Mouse (Mus musculus) midbrain, embryonic 14.5 days (tissue): ENCODE data around the gene 4933427D14Rik. TPM values are rescaled to one million over a fixed set of nuclear protein-coding genes. Genes with fewer than 3 reads are reported as not detected.
A peak's percentile ranks its signal among the peaks of the same experiment; 100 is the strongest.

Source experiments
- ATAC-seq: fragments of 200-750 bp; cut with Nextera tagmentation; 2 replicates; pipeline ENCODE4 v1.8.0; 2017; ENCODE audit warnings: moderate number of reproducible peaks, moderate library complexity; ENCODE audit not compliant: low FRiP score, low TSS enrichment
- DNase-seq: peaks from one replicate; pipeline ENCODE4 v3.0.0-alpha.2; 2015
- H3K27ac ChIP-seq: fragments of 300-500 bp; sonication (generic); replicated peaks from 2 replicates; pipeline ENCODE4 v1.5.1; 2014; ENCODE audit warnings: mild to moderate bottlenecking, low read depth, low read length, moderate library complexity
- H3K27me3 ChIP-seq: fragments of 300-500 bp; sonication (generic); 2 replicates; pipeline ENCODE4 v1.6.1; 2014; ENCODE audit warnings: low read length, control low read depth, mixed read lengths; ENCODE audit not compliant: control insufficient read depth, insufficient read depth
- H3K36me3 ChIP-seq: fragments of 300-500 bp; sonication (generic); 2 replicates; pipeline ENCODE4 v1.6.1; 2014; ENCODE audit warnings: low read length, control low read depth; ENCODE audit not compliant: control insufficient read depth, insufficient read depth
- H3K4me1 ChIP-seq: fragments of 300-500 bp; sonication (generic); 2 replicates; pipeline ENCODE4 v1.6.1; 2014; ENCODE audit warnings: mild to moderate bottlenecking, antibody characterized with exemption, low read length, control low read depth; ENCODE audit not compliant: control insufficient read depth, insufficient read depth
- H3K4me2 ChIP-seq: fragments of 300-500 bp; sonication (generic); 2 replicates; pipeline ENCODE4 v1.6.1; 2014; ENCODE audit warnings: mild to moderate bottlenecking, low read length, moderate library complexity
- H3K4me3 ChIP-seq: fragments of 300-500 bp; sonication (generic); replicated peaks from 2 replicates; pipeline ENCODE4 v1.5.1; 2014; ENCODE audit warnings: low read depth, low read length
- H3K9ac ChIP-seq: fragments of 300-500 bp; sonication (generic); replicated peaks from 2 replicates; pipeline ENCODE4 v1.6.1; 2014; ENCODE audit warnings: mild to moderate bottlenecking, low read length, moderate library complexity
- H3K9me3 ChIP-seq: fragments of 300-500 bp; sonication (generic); 2 replicates; pipeline ENCODE4 v1.6.1; 2016; ENCODE audit warnings: low read length, control low read depth, mixed read lengths; ENCODE audit not compliant: control insufficient read depth
- WGBS: fragments of 180-500 bp; shearing (Covaris S2); extraction: QIAGEN DNeasy Blood & Tissue Kit; methylation state at CpG from one replicate; pipeline ENCODE4 v1.1.7; 2014; 5-methylcytosine and 5-hydroxymethylcytosine counted together
- polyA plus RNA-seq: library from polyadenylated mRNA; unstranded; fragments of >200 nt; fragmentation: Nextera tagmentation; extraction: Ambion mirVana; gene quantifications from 2 replicates; pipeline ENCODE4 v1.2.1, GENCODE M21; 2014

4933427D14Rik gene
- polyA plus RNA-seq, 1 experiment from 2014 or later = 22.2 TPM

DNA sequence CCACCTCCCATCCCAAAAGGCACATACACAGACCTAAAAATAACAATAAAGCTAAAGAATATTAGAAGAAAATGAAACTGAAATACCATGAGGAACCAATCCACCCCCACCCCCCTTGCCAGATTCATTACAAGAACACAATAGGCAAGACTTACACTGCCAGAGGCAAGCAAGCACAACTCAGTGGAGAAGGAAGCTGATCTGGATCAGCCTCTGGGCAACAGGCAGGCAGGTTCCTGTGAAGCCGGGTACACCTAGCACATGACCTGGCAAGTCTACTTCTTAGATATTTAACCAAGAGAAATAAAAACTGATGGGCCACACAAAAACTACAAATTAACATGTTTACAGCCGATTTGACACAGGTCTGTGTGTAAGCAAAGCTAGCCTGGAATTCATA is 44.1 kb downstream of the 4933427D14Rik start:
- H3K27ac ChIP-seq = no peak overlapping the region
- no peak for DNase-seq
- H3K9me3 ChIP-seq = no peaks in the 10 kb centered on the region
- peaks cover 87% of the 10 kb centered on the region for H3K36me3 ChIP-seq
- H3K4me2 ChIP-seq = no peak overlapping the region
- 93% methylated on average over 2 of the region's 2 CpGs for WGBS
- ATAC-seq = no peak
- no peak overlapping the region for H3K4me3 ChIP-seq
- H3K4me1 ChIP-seq = no peaks in the 10 kb centered on the region
- H3K9ac ChIP-seq = no peak overlapping the region
- no peaks in the 10 kb centered on the region for H3K27me3 ChIP-seq

DNA sequence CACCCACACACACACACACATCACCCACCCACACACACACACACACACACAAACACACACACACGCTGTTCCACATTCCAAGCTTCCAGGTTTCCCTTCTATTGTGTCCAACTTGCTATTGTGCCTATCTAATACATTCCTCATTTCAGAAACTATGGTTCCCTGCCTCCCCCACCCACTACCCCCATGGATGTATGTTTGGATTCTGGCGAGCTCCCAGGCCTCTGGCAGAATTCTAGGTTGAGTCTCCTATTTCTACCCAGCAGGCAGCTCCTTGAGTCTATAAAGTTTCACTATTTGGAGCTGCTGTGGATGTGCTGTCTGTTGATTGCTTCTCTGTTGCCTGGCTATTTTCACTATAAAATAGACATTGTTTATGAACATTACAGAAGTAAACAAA is 50.6 kb downstream of the 4933427D14Rik start:
- Histone ChIP-seq H3K27ac (no peak overlapping the region), H3K4me2 (no peak overlapping the region), H3K27me3 (no peaks in the 10 kb centered on the region), H3K9me3 (no peaks in the 10 kb centered on the region), H3K36me3 (peaks cover 81% of the 10 kb centered on the region), H3K9ac (no peak overlapping the region), H3K4me1 (peaks cover 15% of the 10 kb centered on the region; the same call in 1 of the 2 replicates), H3K4me3 (no peak overlapping the region)
- ATAC-seq (no peak), DNase-seq (no peak)
- 67% methylated on average over 2 of the region's 2 CpGs for WGBS

DNA sequence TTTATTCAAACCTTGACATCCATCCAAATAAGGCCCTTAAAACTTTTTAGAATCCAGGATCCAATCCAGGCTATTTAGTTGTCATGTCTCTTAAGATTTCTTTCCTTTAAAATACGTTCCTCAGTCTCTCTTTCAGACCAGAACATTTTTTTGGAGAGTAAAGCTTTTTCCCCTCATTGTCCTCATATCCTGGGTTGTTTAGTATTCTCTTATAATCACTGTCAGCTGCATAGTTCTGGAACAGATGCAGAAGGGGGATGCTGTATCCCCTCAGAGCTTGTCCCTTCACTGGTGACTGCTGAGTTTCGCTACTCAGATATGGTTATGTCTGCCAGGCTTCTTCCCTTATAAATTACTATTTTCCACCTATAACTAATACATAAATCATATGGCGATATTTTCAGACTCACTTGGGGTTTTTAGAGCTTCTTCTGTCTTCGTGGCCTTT is 51.3 kb downstream of the 4933427D14Rik start:
- H3K27ac ChIP-seq = peak overlapping the region; percentile 72; the same call in 1 of the 2 replicates
- 82% methylated on average over 4 of the region's 4 CpGs for WGBS
- DNase-seq = no peak

DNA sequence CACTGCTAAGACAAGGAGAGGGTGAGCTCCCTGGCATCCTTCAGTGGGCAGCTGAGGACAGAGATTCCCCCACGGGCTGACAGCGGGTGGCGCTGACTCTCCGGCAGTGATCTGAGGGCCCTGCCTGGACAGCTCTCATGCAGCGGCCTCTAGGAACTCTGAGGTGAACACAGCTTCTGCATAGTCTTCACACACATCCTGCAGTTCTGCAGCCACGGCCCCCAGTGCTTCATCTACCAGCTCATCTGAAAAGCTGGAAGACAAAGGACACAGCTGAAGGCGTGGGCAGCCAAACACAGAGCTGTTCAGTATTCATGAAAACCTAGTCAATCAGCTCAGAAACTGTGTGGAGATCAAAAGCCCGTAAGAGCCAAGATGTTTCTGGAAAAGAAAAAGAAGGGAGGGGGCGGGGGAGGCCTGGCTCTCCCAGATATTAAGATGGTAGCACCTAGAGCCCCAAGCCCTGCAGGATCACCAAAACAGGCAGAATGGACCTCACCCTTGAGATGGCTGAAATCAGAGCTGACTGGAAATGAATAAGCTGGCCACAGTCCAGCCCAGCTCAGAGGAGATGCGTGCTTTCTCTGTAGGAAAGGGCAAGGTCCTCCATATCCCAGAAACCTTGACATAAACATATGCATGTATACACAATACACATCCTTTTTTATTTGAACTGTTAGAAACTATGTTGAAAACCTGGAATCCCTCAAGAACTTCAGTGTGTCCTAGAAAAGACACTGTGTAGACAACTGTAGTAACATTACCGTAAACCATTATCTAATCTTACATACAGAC is 51.9 kb downstream of the 4933427D14Rik start:
- H3K36me3 ChIP-seq = peaks cover 72% of the 10 kb centered on the region
- peaks cover 15% of the 10 kb centered on the region; the same call in 1 of the 2 replicates for H3K4me1 ChIP-seq
- no peak overlapping the region for H3K4me3 ChIP-seq
- peak; percentile 36 for DNase-seq
- H3K27ac ChIP-seq = peak overlapping the region; percentile 72
- H3K9me3 ChIP-seq = no peaks in the 10 kb centered on the region
- no peak for ATAC-seq
- no peak overlapping the region for H3K4me2 ChIP-seq
- H3K27me3 ChIP-seq = no peaks in the 10 kb centered on the region
- 57% methylated on average over 11 of the region's 11 CpGs for WGBS
- H3K9ac ChIP-seq = no peak overlapping the region

More for the DNA sequence above, 51.3 kb downstream of the 4933427D14Rik start:
- Histone ChIP-seq H3K4me2 (no peak overlapping the region), H3K27me3 (no peaks in the 10 kb centered on the region), H3K9ac (no peak overlapping the region), H3K4me3 (no peak overlapping the region), H3K4me1 (peaks cover 15% of the 10 kb centered on the region; the same call in 1 of the 2 replicates), H3K9me3 (no peaks in the 10 kb centered on the region), H3K36me3 (peaks cover 76% of the 10 kb centered on the region)
- no peak for ATAC-seq

DNA sequence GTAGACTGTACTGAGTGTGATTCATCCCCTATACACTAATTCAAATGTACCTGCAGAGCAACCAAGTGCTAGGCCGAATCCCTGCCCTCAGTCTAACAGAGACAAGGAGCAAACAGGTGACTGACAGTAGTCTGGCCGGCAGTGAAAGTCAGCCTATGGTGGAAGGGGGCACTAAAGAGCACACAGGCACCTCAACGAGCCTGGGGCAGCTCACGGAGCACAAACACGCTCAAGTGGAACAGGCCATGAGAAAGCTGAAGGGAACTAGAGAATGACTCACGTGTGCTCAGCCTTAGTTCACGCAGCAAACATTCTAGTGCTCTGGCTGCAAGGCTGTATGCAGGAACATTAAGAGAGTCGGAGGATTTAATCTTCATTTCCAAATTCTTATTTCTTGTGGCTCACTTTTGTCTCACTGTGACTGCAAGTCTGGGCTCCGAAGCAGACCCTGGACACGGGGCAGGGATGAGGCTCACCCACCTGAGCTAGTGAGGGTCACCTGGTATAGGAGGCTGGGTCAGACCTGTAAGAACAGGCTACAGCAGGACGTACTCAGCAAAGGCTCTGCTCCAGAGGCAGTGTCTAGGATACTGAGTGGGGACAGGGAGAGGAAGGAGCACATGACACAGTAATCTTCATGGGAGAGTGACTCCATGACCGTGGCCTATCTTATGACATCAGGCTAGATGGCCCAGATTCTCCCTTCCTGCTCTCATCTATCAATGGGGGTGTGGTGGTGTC is 54.0 kb downstream of the 4933427D14Rik start:
- H3K9me3 ChIP-seq = no peaks in the 10 kb centered on the region
- WGBS = 76% methylated on average over 12 of the region's 12 CpGs
- no peak overlapping the region for H3K27ac ChIP-seq
- no peak for DNase-seq
- H3K4me1 ChIP-seq = peaks cover 17% of the 10 kb centered on the region
- H3K9ac ChIP-seq = no peak overlapping the region
- H3K4me3 ChIP-seq = no peak overlapping the region
- no peaks in the 10 kb centered on the region for H3K27me3 ChIP-seq
- no peak overlapping the region for H3K4me2 ChIP-seq
- no peak for ATAC-seq
- peaks cover 51% of the 10 kb centered on the region for H3K36me3 ChIP-seq

GRCm38 (mm10) chr11:72151120-72151519 is 56.1 kb downstream of the 4933427D14Rik start:
- no peak for ATAC-seq
- WGBS = 48% methylated on average over 2 of the region's 2 CpGs
- H3K27me3 ChIP-seq = no peaks in the 10 kb centered on the region
- peaks cover 33% of the 10 kb centered on the region for H3K36me3 ChIP-seq
- no peak overlapping the region for H3K27ac ChIP-seq
- peaks cover 28% of the 10 kb centered on the region for H3K4me1 ChIP-seq
- no peaks in the 10 kb centered on the region for H3K9me3 ChIP-seq
- no peak for DNase-seq
- H3K4me2 ChIP-seq = no peak overlapping the region
- H3K9ac ChIP-seq = no peak overlapping the region
- H3K4me3 ChIP-seq = no peak overlapping the region

DNA sequence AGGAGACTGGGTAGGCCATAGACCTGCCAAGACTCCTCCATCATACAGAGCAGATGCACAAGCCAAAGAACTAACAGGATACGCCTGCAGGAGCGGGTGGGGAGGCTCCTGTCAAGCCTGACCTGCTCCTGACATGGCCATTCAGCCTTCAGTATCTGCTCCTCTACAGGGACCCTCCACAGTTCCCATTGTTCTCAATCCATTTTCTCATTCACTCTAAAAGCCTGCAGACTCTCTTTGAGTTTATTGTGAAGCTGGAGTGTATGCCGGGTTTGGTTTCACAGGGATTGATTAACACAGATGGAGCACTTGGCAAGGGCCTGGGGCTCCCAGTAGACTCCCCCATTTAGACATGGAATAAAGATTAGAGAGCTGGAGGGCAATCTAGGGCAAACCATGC is 59.3 kb downstream of the 4933427D14Rik start:
- H3K4me3 ChIP-seq = no peak overlapping the region

GRCm38 (mm10) chr11:72145877-72146248 is 61.4 kb downstream of the 4933427D14Rik start:
- Histone ChIP-seq H3K27ac (no peak overlapping the region), H3K4me2 (no peak overlapping the region), H3K4me1 (peaks cover 18% of the 10 kb centered on the region), H3K9me3 (no peaks in the 10 kb centered on the region), H3K4me3 (no peak overlapping the region), H3K36me3 (no peaks in the 10 kb centered on the region), H3K9ac (no peak overlapping the region), H3K27me3 (peaks cover 7% of the 10 kb centered on the region; the same call in 1 of the 2 replicates)
- DNase-seq (no peak), ATAC-seq (no peak)
- 96% methylated on average over 1 of the region's 1 CpGs for WGBS

More for the DNA sequence above, 59.3 kb downstream of the 4933427D14Rik start:
- peak; percentile 57 for DNase-seq
- peak; percentile 27; the same call in 1 of the 2 replicates for ATAC-seq
- no peaks in the 10 kb centered on the region for H3K9me3 ChIP-seq
- H3K27ac ChIP-seq = peak overlapping the region; percentile 49
- 8% methylated on average over 3 of the region's 3 CpGs for WGBS
- H3K27me3 ChIP-seq = peaks cover 7% of the 10 kb centered on the region; the same call in 1 of the 2 replicates
- H3K4me2 ChIP-seq = no peak overlapping the region
- H3K36me3 ChIP-seq = peaks cover 5% of the 10 kb centered on the region; the same call in 1 of the 2 replicates
- H3K9ac ChIP-seq = no peak overlapping the region
- H3K4me1 ChIP-seq = peaks cover 18% of the 10 kb centered on the region
